10 mouse cellular contexts compared by ENCODE assay signal in the genomic region with DNA sequence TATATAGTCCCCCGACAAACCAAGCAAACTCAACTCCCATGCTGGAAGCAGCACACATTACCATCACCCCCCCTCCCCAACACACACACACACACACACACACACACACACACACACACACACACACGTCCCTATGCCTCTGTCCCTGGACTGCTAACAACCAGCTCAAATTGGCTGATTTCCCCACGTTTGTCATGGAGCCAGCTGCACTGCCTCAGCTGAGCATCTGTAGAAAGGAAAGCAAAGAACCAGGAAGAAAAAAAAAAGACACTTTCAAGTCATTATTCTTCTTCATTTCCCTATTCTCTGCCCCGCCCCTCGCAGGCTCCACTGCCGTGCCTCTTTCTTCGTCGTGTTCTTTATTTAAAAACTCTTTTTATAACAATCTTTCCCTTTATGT.
DNase-seq lines count a peak whose midpoint lies in the region; ATAC-seq lines count a peak whose summit lies in the region.
"Had no signal": no experiment of that assay in that cellular context is flagged by ENCODE, and none has a peak within 500 bp of the region (broad histone marks: within the 10 kb centered on the region; RNA-seq: fewer than 3 reads in every experiment).

No protein-coding gene starts in this region.

- ATAC-seq in CD4-positive, CD25-positive, alpha-beta regulatory T cell, adult 4 months = no peak
- ATAC-seq in liver, embryonic 11.5 days (replicated peaks; ENCODE audit: low FRiP score) = no peak
- peak; percentile 79 for ATAC-seq in granulocyte monocyte progenitor cell, adult 5-6 weeks (replicated peaks; ENCODE audit: poor library complexity, severe bottlenecking)

- H3K9ac ChIP-seq in liver, embryonic 11.5 days (ENCODE audit: low read depth, low read length) = no peak overlapping the region
- H3K9ac ChIP-seq: heart, embryonic 13.5 days; midbrain, embryonic 12.5 days had no signal

- WGBS in liver, embryonic 11.5 days = 65% methylated on average over 8 of the region's 8 CpGs

- H3K36me3 ChIP-seq in liver, embryonic 11.5 days (ENCODE audit: control insufficient read depth, insufficient read depth, low read length) = no peaks in the 10 kb centered on the region
- H3K36me3 ChIP-seq: midbrain, embryonic 12.5 days had no signal

- H3K4me2 ChIP-seq in liver, embryonic 11.5 days = no peak overlapping the region
- H3K4me2 ChIP-seq: heart, embryonic 13.5 days; midbrain, embryonic 12.5 days had no signal

- no peaks in the 10 kb centered on the region for H3K27me3 ChIP-seq in liver, embryonic 11.5 days (replicated peaks; ENCODE audit: control insufficient read depth, insufficient read depth, low read length)
- H3K27me3 ChIP-seq: heart, embryonic 13.5 days; midbrain, embryonic 12.5 days had no signal

- H3K4me3 ChIP-seq in liver, embryonic 11.5 days (ENCODE audit: low read depth, low read length) = no peak overlapping the region
- H3K4me3 ChIP-seq: heart, embryonic 13.5 days; midbrain, embryonic 12.5 days had no signal

- no peak overlapping the region for H3K27ac ChIP-seq in liver, embryonic 11.5 days (ENCODE audit: low read depth, low read length)
- H3K27ac ChIP-seq: heart, embryonic 13.5 days; midbrain, embryonic 12.5 days had no signal

- peak; percentile 10 for DNase-seq in CD4-positive, CD25-positive, alpha-beta regulatory T cell, adult 2 months (ENCODE audit: low read depth, low spot score)
- DNase-seq in liver = peak; percentile 26
- no peak for DNase-seq in liver, embryonic 11.5 days (ENCODE audit: low spot score)
- DNase-seq in kidney, postnatal 14 days = peak; percentile 82
- peak; percentile 33 for DNase-seq in naive thymus-derived CD4-positive, alpha-beta T cell, adult 2 months (ENCODE audit: low read depth)
- peak; percentile 66 to 76 for DNase-seq in urinary bladder, postnatal 4 days (ENCODE audit: low spot score in 2 of 2)

- peaks cover 4% of the 10 kb centered on the region; the same call in 1 of the 2 replicates for H3K4me1 ChIP-seq in liver, embryonic 11.5 days (replicated peaks; ENCODE audit: control insufficient read depth, insufficient read depth, low read length)
- H3K4me1 ChIP-seq: midbrain, embryonic 12.5 days had no signal

- H3K9me3 ChIP-seq in liver, embryonic 11.5 days (ENCODE audit: control insufficient read depth, low read length) = no peaks in the 10 kb centered on the region
- H3K9me3 ChIP-seq: heart, embryonic 13.5 days; midbrain, embryonic 12.5 days had no signal
